Mouse (Mus musculus) forebrain, postnatal 0 days (tissue): Measurements from ENCODE around the gene Gm3285. TPM values are rescaled to one million over a fixed set of nuclear protein-coding genes. Genes with fewer than 3 reads are reported as not detected.

Experiments used
- ATAC-seq: fragments of 200-750 bp; cut with Nextera tagmentation; 2 replicates; pipeline ENCODE4 v1.8.0; 2017; ENCODE audit warnings: mild to moderate bottlenecking, moderate library complexity
- DNase-seq: peaks from one replicate; pipeline ENCODE4 v3.0.0-alpha.2; 2015
- H3K27ac ChIP-seq: fragments of 300-500 bp; sonication (generic); 2 replicates; pipeline ENCODE4 v1.5.1; 2014; ENCODE audit warnings: low read depth, mild to moderate bottlenecking, antibody characterized with exemption, low read length, moderate library complexity, mixed read lengths
- H3K27me3 ChIP-seq: fragments of 300-500 bp; sonication (generic); 2 replicates; pipeline ENCODE4 v1.6.1; 2014; ENCODE audit warnings: mild to moderate bottlenecking, low read length, mixed read lengths; ENCODE audit not compliant: insufficient read depth
- H3K36me3 ChIP-seq: fragments of 300-500 bp; sonication (generic); 2 replicates; pipeline ENCODE4 v1.6.1; 2014; ENCODE audit warnings: mild to moderate bottlenecking, moderate library complexity; ENCODE audit not compliant: insufficient read depth
- H3K4me1 ChIP-seq: fragments of 300-500 bp; sonication (generic); 2 replicates; pipeline ENCODE4 v1.6.1; 2014; ENCODE audit warnings: antibody characterized with exemption; ENCODE audit not compliant: insufficient read depth
- H3K4me2 ChIP-seq: fragments of 300-500 bp; sonication (generic); 2 replicates; pipeline ENCODE4 v1.6.1; 2014; ENCODE audit warnings: low read depth, mild to moderate bottlenecking, moderate library complexity
- H3K4me3 ChIP-seq: fragments of 300-500 bp; sonication (generic); 2 replicates; pipeline ENCODE4 v1.5.1; 2014; ENCODE audit warnings: low read depth, low read length, mixed read lengths
- H3K9ac ChIP-seq: fragments of 300-500 bp; sonication (generic); 2 replicates; pipeline ENCODE4 v1.6.1; 2014; ENCODE audit warnings: mild to moderate bottlenecking
- H3K9me3 ChIP-seq: fragments of 300-500 bp; sonication (generic); 2 replicates; pipeline ENCODE4 v1.6.1; 2016; ENCODE audit warnings: low read length
- CTCF ChIP-seq: sonication (generic); IDR thresholded peaks from 2 replicates; pipeline ENCODE4 v1.5.1; 2016; ENCODE audit warnings: antibody characterized with exemption, control low read depth, low read depth
- WGBS: fragments of 180-500 bp; shearing (Covaris S2); extraction: QIAGEN DNeasy Blood & Tissue Kit; methylation state at CpG from one replicate; pipeline ENCODE4 v1.1.7; 2014; 5-methylcytosine and 5-hydroxymethylcytosine counted together
- polyA plus RNA-seq: library from polyadenylated mRNA; unstranded; fragments of >200 nt; fragmentation: Nextera tagmentation; extraction: Ambion mirVana; gene quantifications from 2 replicates; pipeline ENCODE4 v1.2.1, GENCODE M21; 2015
- total RNA-seq: library from RNA; depleted of rRNA; stranded (reverse); fragments of >200 nt; gene quantifications from 2 replicates; pipeline ENCODE4 v1.2.3, GENCODE M21; 2014

Gene Gm3285
- total and polyA plus RNA-seq, 2 experiments from 2014 or later: 0.48 TPM; not detected in 1

- ATAC-seq: no peak
These were observed 5.8 kb downstream of the Gm3285 start for GRCm38 (mm10) chr10:77867546-77867945.

GRCm38 (mm10) chr10:77869651-77870050, 7.9 kb downstream of the Gm3285 start:
- no peak overlapping the region for H3K27ac ChIP-seq
- no peak overlapping the region for H3K4me3 ChIP-seq
- H3K36me3 ChIP-seq: no peaks in the 10 kb centered on the region
- TF ChIP-seq CTCF: no peak
- H3K4me1 ChIP-seq: no peaks in the 10 kb centered on the region
- no peak for DNase-seq
- no peak for ATAC-seq
- WGBS: 90% methylated on average over 7 of the region's 7 CpGs
- H3K27me3 ChIP-seq: no peaks in the 10 kb centered on the region
- no peaks in the 10 kb centered on the region for H3K9me3 ChIP-seq
- no peak overlapping the region for H3K4me2 ChIP-seq
- no peak overlapping the region for H3K9ac ChIP-seq

More at GRCm38 (mm10) chr10:77867546-77867945, 5.8 kb downstream of the Gm3285 start:
- H3K9me3 ChIP-seq: no peaks in the 10 kb centered on the region
- WGBS: 48% methylated on average over 1 of the region's 1 CpGs
- no peak overlapping the region for H3K9ac ChIP-seq
- no peak overlapping the region for H3K27ac ChIP-seq
- H3K27me3 ChIP-seq: no peaks in the 10 kb centered on the region
- H3K36me3 ChIP-seq: no peaks in the 10 kb centered on the region
- no peak overlapping the region for H3K4me3 ChIP-seq
- H3K4me2 ChIP-seq: no peak overlapping the region
- no peaks in the 10 kb centered on the region for H3K4me1 ChIP-seq
- no peak for TF ChIP-seq CTCF
- no peak for DNase-seq

GRCm38 (mm10) chr10:77878985-77879384, 17.2 kb downstream of the Gm3285 start:
- Histone ChIP-seq H3K4me3 (no peak overlapping the region), H3K36me3 (no peaks in the 10 kb centered on the region), H3K4me1 (no peaks in the 10 kb centered on the region), H3K4me2 (no peak overlapping the region), H3K9me3 (no peaks in the 10 kb centered on the region), H3K9ac (no peak overlapping the region), H3K27ac (no peak overlapping the region), H3K27me3 (no peaks in the 10 kb centered on the region)
- TF ChIP-seq CTCF: peak; percentile 36
- DNase-seq: no peak
- ATAC-seq: no peak
- WGBS: 56% methylated on average over 6 of the region's 6 CpGs

GRCm38 (mm10) chr10:77880305-77880704, 18.5 kb downstream of the Gm3285 start:
- Histone ChIP-seq H3K4me3 (no peak overlapping the region), H3K4me1 (no peaks in the 10 kb centered on the region), H3K9me3 (no peaks in the 10 kb centered on the region), H3K27me3 (no peaks in the 10 kb centered on the region), H3K9ac (no peak overlapping the region), H3K27ac (no peak overlapping the region), H3K36me3 (no peaks in the 10 kb centered on the region), H3K4me2 (no peak overlapping the region)
- 87% methylated on average over 3 of the region's 3 CpGs for WGBS
- ATAC-seq (no peak), DNase-seq (no peak)
- TF ChIP-seq CTCF: no peak

GRCm38 (mm10) chr10:77882553-77882952, 20.8 kb downstream of the Gm3285 start:
- ATAC-seq: no peak
- 85% methylated on average over 5 of the region's 5 CpGs for WGBS
- peak; percentile 22; the same call in 1 of the 2 replicates for TF ChIP-seq CTCF

GRCm38 (mm10) chr10:77886007-77886747, 24.4 kb downstream of the Gm3285 start:
- TF ChIP-seq CTCF: peak; percentile 48
- no peak overlapping the region for H3K9ac ChIP-seq
- H3K4me3 ChIP-seq: no peak overlapping the region
- DNase-seq (no peak), ATAC-seq (no peak)
- no peaks in the 10 kb centered on the region for H3K4me1 ChIP-seq
- WGBS: 57% methylated on average over 12 of the region's 12 CpGs
- no peaks in the 10 kb centered on the region for H3K9me3 ChIP-seq
- no peaks in the 10 kb centered on the region for H3K36me3 ChIP-seq
- H3K4me2 ChIP-seq: no peak overlapping the region
- H3K27ac ChIP-seq: no peak overlapping the region
- no peaks in the 10 kb centered on the region for H3K27me3 ChIP-seq

More at GRCm38 (mm10) chr10:77882553-77882952, 20.8 kb downstream of the Gm3285 start:
- H3K9ac ChIP-seq: no peak overlapping the region
- no peak overlapping the region for H3K27ac ChIP-seq
- no peak for DNase-seq
- H3K4me3 ChIP-seq: no peak overlapping the region
- no peak overlapping the region for H3K4me2 ChIP-seq
- H3K4me1 ChIP-seq: no peaks in the 10 kb centered on the region
- no peaks in the 10 kb centered on the region for H3K9me3 ChIP-seq
- H3K27me3 ChIP-seq: no peaks in the 10 kb centered on the region
- H3K36me3 ChIP-seq: no peaks in the 10 kb centered on the region

GRCm38 (mm10) chr10:77890987-77891565, 29.3 kb downstream of the Gm3285 start:
- 77% methylated on average over 8 of the region's 8 CpGs for WGBS
- no peak overlapping the region for H3K9ac ChIP-seq
- H3K36me3 ChIP-seq: no peaks in the 10 kb centered on the region
- H3K4me2 ChIP-seq: no peak overlapping the region
- H3K9me3 ChIP-seq: no peaks in the 10 kb centered on the region
- no peaks in the 10 kb centered on the region for H3K4me1 ChIP-seq
- DNase-seq: no peak
- no peak for ATAC-seq
- H3K27ac ChIP-seq: no peak overlapping the region
- H3K4me3 ChIP-seq: no peak overlapping the region
- H3K27me3 ChIP-seq: no peaks in the 10 kb centered on the region
- no peak for TF ChIP-seq CTCF
